Mouse (Mus musculus) gastrocnemius, postnatal 4 days (tissue): Measurements from ENCODE around the gene Larp1b. TPM values are rescaled to one million over a fixed set of nuclear protein-coding genes. Genes with fewer than 3 reads are reported as not detected.
A peak's percentile ranks its signal among the peaks of the same experiment; 100 is the strongest.
"Not testable (repeated sequence)": the region's sequence is repeated elsewhere in the genome, so short reads cannot be mapped to it uniquely, and the experiment has no call there.

Source experiments
- DNase-seq, 2 experiments: peaks; one replicate each; pipeline ENCODE4 v3.0.0; 2021 to 2022; ENCODE audit warnings: low spot score in 2 of 2, mixed read lengths in 2 of 2
- long read RNA-seq, 2 experiments: library from polyadenylated mRNA; stranded (forward); transcript quantifications; one replicate each; pipeline ENCODE4 v2.0.0; 2021
- total RNA-seq, 2 experiments: library from RNA; stranded (reverse); gene quantifications; 2 replicates each; pipeline ENCODE4 v1.2.3; 2021

Larp1b gene
- total RNA-seq = 10 to 100 TPM; 45.7 to 51.9 TPM
- long read RNA-seq, experiment 1, transcript Larp1b-202 (10 exons, 2,497 nt) = major isoform, 37 of 64 reads
- long read RNA-seq, experiment 1, partial matches to known transcripts = 2 of 64 reads
- long read RNA-seq, experiment 1, other reads (novel, unspliced or antisense) = 25 of 64 reads
- long read RNA-seq, experiment 2, transcript Larp1b-202 (10 exons, 2,497 nt) = major isoform, 34 of 66 reads
- long read RNA-seq, experiment 2, partial matches to known transcripts = 2 of 66 reads
- long read RNA-seq, experiment 2, other reads (novel, unspliced or antisense) = 29 of 66 reads

GRCm38 (mm10) chr3:40949170-40949902 lies at the start of gene Larp1b:
Gene Larp1b (plus strand): TSS chr3:40949828.
- DNase-seq = peak; percentile 98 to 99

GRCm38 (mm10) chr3:40902443-40902842 lies 47.2 kb upstream of the Larp1b start, which contains the start of gene 1700034I23Rik:
Gene 1700034I23Rik (minus strand): TSS chr3:40902543.
- DNase-seq = not testable (repeated sequence)

- DNase-seq = no peak
These were observed 11.4 kb upstream of the Larp1b start for GRCm38 (mm10) chr3:40938189-40938588.

DNA sequence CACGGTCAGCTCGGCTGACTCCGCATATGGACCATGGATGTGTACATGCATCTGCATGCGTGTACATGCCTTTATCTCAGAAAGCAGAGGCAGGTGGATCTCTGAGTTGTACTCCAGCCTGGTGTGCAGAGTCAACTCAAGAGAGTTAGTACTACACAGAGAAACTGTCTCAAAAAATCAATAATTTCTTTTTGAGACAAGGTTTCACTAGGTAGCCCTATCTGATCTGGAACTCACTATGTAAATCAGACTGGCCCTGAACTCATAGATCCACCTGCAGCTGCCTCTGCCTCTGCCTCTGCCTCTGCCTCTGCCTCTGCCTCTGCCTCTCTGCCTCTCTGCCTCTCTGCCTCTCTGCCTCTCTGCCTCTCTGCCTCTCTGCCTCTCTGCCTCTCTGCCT lies 11.0 kb upstream of the Larp1b start:
- no peak for DNase-seq

DNA sequence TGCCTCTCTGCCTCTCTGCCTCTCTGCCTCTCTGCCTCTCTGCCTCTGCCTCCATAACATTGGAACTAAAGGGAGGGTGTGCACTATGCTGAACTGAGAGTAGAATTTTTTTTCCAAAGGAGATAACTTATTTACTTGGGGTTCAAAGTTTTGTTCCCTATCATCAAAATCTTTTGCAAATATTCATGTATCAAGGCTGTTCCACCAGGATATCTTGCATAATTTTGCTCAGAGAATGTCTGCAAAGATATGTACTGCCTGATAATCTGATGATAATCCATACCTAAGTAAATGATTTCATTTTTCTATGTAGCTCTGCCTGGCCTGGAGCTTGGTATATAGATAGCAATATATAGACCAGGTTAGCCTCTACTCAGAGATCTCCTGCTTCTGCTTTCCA lies 10.6 kb upstream of the Larp1b start:
- no peak for DNase-seq

DNA sequence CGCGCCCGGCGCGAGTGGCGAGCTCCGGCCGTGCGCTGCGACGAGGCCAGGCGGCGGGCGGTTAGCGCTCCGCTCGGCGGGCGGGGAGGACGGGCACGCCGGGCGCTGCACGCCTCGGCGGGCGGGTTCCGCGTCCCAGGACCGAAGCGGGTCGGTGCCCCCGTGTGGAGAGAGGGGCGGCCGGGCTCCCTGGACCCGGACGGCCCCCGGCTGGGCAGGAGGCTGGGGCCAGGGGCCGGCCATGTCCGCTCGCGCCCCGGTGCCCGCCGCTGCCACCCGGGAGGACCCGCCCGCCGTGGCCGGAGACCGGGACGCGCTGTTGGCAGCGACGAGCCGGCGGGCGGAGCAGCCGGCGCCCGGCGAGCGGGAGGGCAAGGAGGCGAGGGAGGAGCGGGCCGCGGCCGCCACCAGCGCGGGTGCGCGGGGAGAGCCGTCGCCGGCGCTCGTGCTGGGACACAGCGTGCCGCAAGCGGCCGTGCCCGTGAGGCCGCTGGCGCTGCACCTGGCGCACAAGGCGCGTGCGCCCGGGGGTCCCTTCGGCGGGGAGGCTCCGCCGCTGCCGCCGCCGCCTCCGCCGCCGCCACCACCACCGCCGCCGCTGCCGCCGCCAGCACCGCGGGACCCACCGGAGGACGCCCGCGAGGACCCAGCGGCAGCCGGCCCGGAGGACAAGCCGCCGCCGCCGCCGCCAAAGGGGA lies 424 bp downstream of the Larp1b start:
- peak; percentile 38 to 49 for DNase-seq

DNA sequence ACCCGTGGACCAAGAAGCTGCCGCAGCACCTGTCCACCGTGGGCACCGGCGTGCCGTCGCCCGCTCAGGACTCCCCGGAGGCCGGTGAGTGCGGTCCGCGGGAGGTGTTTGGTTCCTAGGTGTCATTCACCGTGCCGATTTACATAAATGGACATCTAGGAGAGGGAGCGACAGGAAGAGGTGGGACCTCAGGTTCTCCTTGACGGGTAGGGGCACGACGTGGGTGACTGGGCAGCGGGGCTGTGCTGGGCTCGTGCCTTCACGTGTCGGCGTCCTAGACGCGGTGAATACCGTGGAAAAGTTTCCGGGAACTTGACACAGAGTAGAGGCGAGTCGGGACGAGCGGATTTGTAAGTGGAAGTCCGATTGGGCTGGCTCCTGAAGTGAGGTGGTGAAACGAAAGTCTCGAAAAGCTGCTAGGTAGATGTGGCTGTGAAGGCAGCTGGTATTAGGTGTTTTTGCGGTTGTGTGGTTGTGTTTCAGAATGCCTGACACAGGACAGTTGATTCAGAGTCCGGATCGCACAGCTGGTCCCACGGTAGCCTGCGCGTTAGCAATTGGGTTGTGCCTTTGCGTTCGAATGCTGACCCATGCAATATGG lies 1.1 kb downstream of the Larp1b start:
- peak in 1 of 2 experiments; percentile 53 for DNase-seq

GRCm38 (mm10) chr3:40951365-40951764 lies 1.7 kb downstream of the Larp1b start:
- DNase-seq = no peak

- DNase-seq = no peak
These were observed 3.0 kb downstream of the Larp1b start for GRCm38 (mm10) chr3:40952606-40953005.

DNA sequence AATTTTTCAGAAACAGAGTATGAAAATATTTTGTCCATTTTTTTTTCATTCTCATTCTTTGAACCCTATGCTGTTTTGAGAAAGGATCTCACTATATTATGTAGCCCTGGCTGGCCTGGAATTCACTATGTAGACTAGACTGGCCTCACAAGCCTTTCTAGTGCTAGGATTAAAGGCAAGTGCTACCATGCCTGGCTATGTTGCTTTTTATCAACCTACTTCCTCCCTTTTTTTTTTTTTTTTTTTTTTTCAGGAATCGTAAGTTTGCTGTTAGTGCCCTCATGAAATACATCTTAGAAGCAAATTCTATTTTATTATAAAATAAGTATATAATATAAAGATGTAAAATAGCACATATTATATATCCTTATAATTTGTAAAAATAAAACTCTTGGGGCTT lies 5.2 kb downstream of the Larp1b start:
- DNase-seq = no peak

GRCm38 (mm10) chr3:40958831-40959230 lies 9.2 kb downstream of the Larp1b start:
- DNase-seq = no peak

- DNase-seq = no peak
These were observed 31.1 kb downstream of the Larp1b start for GRCm38 (mm10) chr3:40980758-40981157.

GRCm38 (mm10) chr3:40987539-40987938 lies 37.9 kb downstream of the Larp1b start:
- no peak for DNase-seq

DNA sequence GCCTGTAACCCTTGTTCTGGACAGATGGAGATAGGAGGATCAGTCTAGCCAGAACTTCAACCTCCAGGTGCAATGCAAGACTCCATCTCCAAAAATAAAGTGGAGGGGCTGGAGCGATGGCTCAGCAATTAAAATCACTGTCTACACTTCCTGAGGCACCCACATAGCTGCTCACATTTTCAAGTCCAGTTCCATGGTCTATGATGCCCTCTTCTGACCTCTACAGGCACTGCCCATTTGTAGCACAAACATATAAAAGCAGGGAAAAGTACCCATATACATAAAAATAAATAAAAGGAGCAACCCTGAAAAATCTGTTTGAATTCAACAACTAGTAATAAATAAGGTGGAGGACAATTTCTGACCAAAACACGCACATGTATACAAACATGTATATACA lies 39.1 kb downstream of the Larp1b start:
- no peak for DNase-seq

GRCm38 (mm10) chr3:40991541-40991940 lies 41.9 kb downstream of the Larp1b start:
- no peak for DNase-seq

DNA sequence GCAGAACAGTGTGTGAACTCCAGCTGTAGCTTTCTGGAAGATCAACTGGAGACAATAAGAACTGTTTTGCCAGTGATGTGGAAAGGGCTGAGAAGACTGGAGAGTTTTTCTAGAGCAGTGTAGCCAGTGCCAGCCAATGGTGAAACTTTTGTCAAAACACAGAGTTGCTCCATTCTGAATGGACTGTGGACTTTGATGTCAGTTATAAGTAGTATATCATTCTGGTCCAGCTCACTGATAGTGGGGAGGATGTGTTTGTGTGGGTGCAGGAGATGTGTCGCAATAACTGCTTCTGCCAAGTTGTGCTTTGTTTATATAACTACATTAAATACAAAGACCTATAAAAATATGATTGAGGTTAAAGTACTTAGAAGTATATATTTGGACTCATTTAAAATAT lies 45.5 kb downstream of the Larp1b start:
- DNase-seq = no peak

DNA sequence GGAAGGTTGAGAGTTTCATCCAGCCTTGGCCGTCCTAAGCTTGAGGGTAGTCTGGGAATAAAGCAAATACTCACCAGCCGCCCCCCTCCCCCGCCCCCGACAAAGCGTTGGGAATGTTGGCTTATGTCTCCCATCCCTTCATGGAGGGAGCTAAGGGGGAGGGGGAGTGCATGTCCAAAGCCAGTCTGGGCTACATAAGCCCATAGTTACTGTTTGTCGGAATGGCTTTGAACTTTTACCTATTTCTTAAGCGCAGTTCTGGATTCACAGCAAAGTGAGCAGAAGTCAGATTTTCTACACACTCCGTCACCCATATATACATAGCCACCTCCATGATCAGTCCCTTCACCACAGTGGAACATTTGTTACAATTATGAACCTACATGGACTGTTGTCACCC lies 59.7 kb downstream of the Larp1b start:
- DNase-seq = no peak

- DNase-seq = no peak
These were observed 60.4 kb downstream of the Larp1b start for GRCm38 (mm10) chr3:41009990-41010389.

- DNase-seq = no peak
These were observed 61.1 kb downstream of the Larp1b start for GRCm38 (mm10) chr3:41010701-41011100.

GRCm38 (mm10) chr3:41012451-41012850 lies 62.8 kb downstream of the Larp1b start:
- no peak for DNase-seq

GRCm38 (mm10) chr3:41014946-41015345 lies 65.3 kb downstream of the Larp1b start:
- DNase-seq = no peak
